Mouse (Mus musculus): Measurements from ENCODE around the gene Cers6. TPM values are rescaled to one million over a fixed set of nuclear protein-coding genes. Genes with fewer than 3 reads are reported as not detected.
A peak's percentile ranks its signal among the peaks of the same experiment; 100 is the strongest.

The Cers6 gene
- polyA plus RNA-seq, 1 experiment from 2014 or later, result 40.5 TPM

DNA sequence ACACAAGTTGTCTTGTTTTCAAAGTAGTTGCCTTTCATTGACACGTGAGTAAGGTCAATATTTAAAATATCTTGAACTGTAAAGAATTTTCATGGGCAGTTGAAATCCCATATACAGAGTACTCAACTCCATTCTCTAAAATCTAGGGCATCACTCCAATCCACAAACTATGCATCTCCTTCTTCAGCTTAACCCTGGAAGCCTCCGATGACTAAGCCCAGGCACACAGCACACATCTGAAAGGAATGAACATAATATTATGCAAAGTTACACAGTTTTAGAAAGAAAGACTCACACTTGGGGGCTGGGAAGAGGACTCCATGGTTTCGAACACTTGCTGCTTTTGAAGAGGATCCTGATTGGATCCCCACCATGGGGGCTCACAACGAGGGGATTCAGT, 260.4 kb downstream of the Cers6 start:
- H3K27me3 ChIP-seq (replicated peaks), result no peaks in the 10 kb centered on the region
- H3K9me3 ChIP-seq, result no peaks in the 10 kb centered on the region
- no peak overlapping the region for H3K4me3 ChIP-seq (replicated peaks)
- H3K27ac ChIP-seq, result no peak overlapping the region
- 87% methylated on average over 4 of the region's 4 CpGs for WGBS
- ATAC-seq, result no peak
- H3K36me3 ChIP-seq, result no peaks in the 10 kb centered on the region
- no peaks in the 10 kb centered on the region for H3K4me1 ChIP-seq (replicated peaks)
- no peak overlapping the region for H3K9ac ChIP-seq
- H3K4me2 ChIP-seq (replicated peaks), result no peak overlapping the region

DNA sequence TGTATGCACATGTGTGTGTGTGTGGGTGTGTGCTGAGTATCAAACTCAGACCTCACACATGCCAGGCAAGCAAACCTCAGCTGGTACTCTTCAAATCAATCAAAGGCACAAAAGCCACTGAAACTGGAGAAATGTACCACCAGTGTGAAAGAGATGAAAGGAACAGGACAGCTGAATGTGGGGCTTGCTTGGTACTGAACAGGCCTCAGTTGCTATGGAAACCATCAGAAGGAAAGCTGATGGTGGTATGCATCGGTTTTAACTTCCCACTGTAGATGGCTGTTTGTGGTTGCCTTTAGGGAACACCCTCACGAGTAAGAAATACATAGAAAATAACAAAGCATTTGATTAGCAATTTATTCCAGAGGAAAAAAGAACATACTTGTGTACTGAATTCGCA, 264.2 kb downstream of the Cers6 start:
- no peak overlapping the region for H3K9ac ChIP-seq
- 79% methylated on average over 3 of the region's 3 CpGs for WGBS
- H3K4me1 ChIP-seq (replicated peaks), result 0 out of 2 replicates have a peak, but pooled peaks cover 4% of the 10 kb centered on the region
- no peaks in the 10 kb centered on the region for H3K9me3 ChIP-seq
- no peak for ATAC-seq
- H3K27ac ChIP-seq, result no peak overlapping the region
- no peaks in the 10 kb centered on the region for H3K36me3 ChIP-seq
- H3K4me2 ChIP-seq (replicated peaks), result no peak overlapping the region
- no peak overlapping the region for H3K4me3 ChIP-seq (replicated peaks)
- H3K27me3 ChIP-seq (replicated peaks), result no peaks in the 10 kb centered on the region

DNA sequence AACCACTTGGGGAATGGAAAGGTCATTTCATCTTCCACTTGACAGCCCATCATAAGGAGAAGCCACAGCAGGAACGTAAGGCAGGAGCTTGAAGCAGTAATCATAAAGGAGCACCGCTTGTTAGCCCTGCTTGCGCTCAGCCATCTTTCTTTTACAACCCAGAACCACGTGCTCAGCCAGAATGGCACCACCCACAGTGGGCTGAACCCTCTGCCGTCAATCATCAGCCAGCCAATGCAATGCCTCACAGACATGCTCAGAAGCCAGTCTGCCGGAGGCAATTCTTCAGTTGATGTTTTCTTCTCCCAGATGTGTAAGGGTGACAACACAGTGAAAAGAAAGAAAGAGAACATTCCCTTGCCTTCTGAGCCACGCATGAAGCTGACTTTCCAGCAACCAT, 267.1 kb downstream of the Cers6 start:
- 0 out of 2 replicates have a peak, but pooled peaks cover 7% of the 10 kb centered on the region for H3K4me1 ChIP-seq (replicated peaks)
- 82% methylated on average over 7 of the region's 7 CpGs for WGBS
- H3K27me3 ChIP-seq (replicated peaks), result no peaks in the 10 kb centered on the region
- H3K36me3 ChIP-seq, result no peaks in the 10 kb centered on the region
- H3K27ac ChIP-seq, result no peak overlapping the region
- no peaks in the 10 kb centered on the region for H3K9me3 ChIP-seq
- no peak overlapping the region for H3K4me3 ChIP-seq (replicated peaks)
- no peak for ATAC-seq
- no peak overlapping the region for H3K4me2 ChIP-seq (replicated peaks)
- H3K9ac ChIP-seq, result no peak overlapping the region

DNA sequence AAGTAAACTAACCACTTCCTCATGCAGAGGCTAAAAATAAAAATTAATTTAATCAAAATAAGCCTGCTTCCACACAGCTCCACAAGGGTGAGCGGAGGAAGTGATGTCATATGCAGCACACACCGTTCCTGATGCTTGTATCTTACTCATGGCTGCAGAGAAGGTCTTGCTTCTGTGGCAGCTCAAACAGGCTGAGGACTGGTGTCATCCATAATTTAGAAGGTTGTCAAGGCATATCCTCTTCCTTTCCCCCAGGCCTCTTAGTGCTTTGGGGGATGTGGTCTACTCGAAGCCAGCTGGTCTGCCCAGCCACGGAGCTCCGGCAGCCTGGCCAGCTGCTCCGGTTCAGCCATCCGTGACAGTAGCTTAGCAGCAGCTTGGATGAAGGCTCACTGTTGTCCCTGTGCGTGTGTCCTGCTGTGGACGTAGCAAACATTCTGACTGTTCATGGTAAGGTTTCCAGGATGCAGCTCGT, 267.7 kb downstream of the Cers6 start:
- Histone ChIP-seq H3K4me2 (replicated peaks) (peak overlapping the region; percentile 17), H3K27ac (peak overlapping the region; percentile 49; the same call in 1 of the 2 replicates), H3K4me3 (replicated peaks) (no peak overlapping the region), H3K9ac (no peak overlapping the region), H3K27me3 (replicated peaks) (no peaks in the 10 kb centered on the region), H3K36me3 (no peaks in the 10 kb centered on the region), H3K9me3 (no peaks in the 10 kb centered on the region), H3K4me1 (replicated peaks) (0 out of 2 replicates have a peak, but pooled peaks cover 7% of the 10 kb centered on the region)
- WGBS, result 43% methylated on average over 10 of the region's 10 CpGs
- peak; percentile 69 for ATAC-seq

DNA sequence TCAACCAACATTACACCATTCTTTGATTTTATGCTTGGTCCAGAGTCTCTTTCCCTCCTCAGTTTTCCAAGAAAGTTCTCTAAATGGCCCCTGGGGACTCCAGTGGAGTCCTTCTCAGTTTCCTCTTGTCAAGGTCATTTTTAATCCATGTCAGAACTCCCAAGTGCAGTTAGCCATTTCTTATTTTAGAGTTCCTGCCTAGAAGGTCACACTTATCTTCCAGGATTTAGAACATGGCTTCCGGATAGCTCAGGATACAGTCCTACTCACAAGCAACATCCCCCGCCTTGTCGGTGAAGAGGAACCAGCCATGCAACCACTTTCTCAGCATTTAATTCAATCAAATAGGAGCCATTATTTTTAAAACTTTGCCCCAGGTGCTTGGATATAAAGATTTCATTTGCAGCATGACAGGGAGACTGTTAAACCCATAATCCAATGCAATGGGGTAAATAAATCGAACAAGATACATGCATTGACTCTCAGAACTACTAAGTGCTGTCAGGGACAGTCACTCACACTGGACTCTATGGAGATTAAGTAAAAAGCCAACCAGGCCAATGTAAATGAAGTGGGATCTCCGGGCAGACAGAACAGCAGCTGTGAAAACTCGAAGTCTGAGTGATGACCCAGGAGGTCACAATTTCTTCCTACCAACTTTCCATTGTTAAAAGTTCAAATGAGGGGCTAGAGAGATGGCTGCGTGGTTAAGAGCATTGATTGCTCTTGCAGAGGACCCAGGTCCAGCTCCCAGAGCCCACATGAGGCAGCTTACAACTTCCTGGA, 268.4 kb downstream of the Cers6 start:
- Histone ChIP-seq H3K36me3 (no peaks in the 10 kb centered on the region), H3K27ac (peak overlapping the region; percentile 49; the same call in 1 of the 2 replicates), H3K9me3 (no peaks in the 10 kb centered on the region), H3K27me3 (replicated peaks) (no peaks in the 10 kb centered on the region), H3K9ac (no peak overlapping the region), H3K4me1 (replicated peaks) (0 out of 2 replicates have a peak, but pooled peaks cover 7% of the 10 kb centered on the region), H3K4me3 (replicated peaks) (no peak overlapping the region), H3K4me2 (replicated peaks) (no peak overlapping the region)
- 60% methylated on average over 7 of the region's 7 CpGs for WGBS
- ATAC-seq, result no peak

DNA sequence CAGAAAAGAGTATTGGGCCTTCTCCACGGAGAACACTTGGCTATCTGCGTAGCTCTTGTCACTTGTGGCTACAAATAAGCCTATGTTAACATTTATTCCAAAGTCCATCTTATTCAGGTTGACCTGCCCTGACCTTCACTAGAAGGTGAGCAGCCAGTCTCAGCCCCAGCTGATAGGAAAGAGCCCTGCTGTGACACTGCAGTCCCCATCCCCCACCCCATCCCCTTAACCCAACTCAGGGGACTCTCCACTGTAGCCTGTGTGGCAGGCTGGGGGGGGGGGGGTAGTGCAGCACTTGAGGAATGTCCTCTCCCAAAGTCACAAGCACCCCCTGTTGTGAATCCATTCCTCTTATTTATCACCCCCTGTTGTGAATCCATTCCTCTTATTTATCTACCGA, 270.8 kb downstream of the Cers6 start:
- H3K36me3 ChIP-seq, result no peaks in the 10 kb centered on the region
- H3K4me3 ChIP-seq (replicated peaks), result no peak overlapping the region
- H3K4me1 ChIP-seq (replicated peaks), result peaks cover 19% of the 10 kb centered on the region
- no peak for ATAC-seq
- no peak overlapping the region for H3K4me2 ChIP-seq (replicated peaks)
- WGBS, result 65% methylated on average over 3 of the region's 3 CpGs
- H3K9me3 ChIP-seq, result no peaks in the 10 kb centered on the region
- H3K27ac ChIP-seq, result no peak overlapping the region
- H3K9ac ChIP-seq, result no peak overlapping the region
- no peaks in the 10 kb centered on the region for H3K27me3 ChIP-seq (replicated peaks)

DNA sequence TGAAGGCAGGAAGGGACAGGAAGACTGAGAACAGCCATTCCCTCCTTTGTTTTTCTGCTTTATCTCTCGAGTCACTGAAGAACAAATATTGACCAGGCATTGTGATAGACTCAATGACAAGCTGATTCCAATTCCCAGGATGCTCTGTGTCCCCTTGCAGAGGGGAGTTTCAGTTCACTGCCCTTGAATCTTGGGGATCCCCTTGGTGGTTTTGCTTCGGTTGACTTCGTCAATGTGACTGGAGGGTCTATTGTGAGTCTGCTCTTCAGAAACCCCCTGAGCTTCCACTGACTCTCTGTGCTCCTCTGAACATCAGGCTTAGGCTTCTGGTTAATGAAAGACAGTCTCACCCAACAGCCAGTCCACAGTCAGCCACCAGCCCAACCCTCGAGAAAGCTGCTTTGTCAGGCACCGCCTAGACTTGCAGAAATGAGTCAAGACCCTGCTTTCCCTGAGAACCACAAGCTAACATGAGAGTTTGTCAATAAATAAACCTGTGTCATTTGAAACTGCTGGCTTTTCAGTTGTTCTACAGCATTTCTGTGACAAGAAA, 271.3 kb downstream of the Cers6 start:
- no peak overlapping the region for H3K4me3 ChIP-seq (replicated peaks)
- H3K4me2 ChIP-seq (replicated peaks), result no peak overlapping the region; the same call in 1 of the 2 replicates
- H3K9me3 ChIP-seq, result no peaks in the 10 kb centered on the region
- no peak overlapping the region for H3K27ac ChIP-seq
- no peaks in the 10 kb centered on the region for H3K27me3 ChIP-seq (replicated peaks)
- no peak overlapping the region for H3K9ac ChIP-seq
- H3K36me3 ChIP-seq, result no peaks in the 10 kb centered on the region
- 44% methylated on average over 5 of the region's 5 CpGs for WGBS
- peaks cover 19% of the 10 kb centered on the region for H3K4me1 ChIP-seq (replicated peaks)
- ATAC-seq, result no peak

DNA sequence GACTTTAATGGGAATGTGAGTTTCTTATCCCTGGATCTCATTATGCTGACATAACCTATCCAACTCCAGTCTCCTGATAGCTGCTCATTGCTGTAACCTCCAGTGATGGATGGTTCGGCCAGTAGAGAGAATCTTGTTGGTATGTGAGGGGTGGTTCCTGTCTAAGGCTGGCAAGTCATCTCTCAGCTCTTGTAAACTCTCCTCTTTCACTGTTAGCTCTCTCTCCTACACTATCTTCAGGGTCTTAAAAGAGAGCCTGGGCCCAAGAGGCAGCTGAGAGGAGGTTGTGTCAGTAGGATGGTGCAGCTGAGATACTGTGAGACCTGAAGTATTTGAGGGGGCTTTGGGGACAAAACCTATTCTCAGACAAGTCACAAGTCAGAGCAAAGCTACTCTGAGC, 272.9 kb downstream of the Cers6 start:
- no peak overlapping the region for H3K9ac ChIP-seq
- H3K9me3 ChIP-seq, result no peaks in the 10 kb centered on the region
- H3K4me3 ChIP-seq (replicated peaks), result no peak overlapping the region
- H3K4me1 ChIP-seq (replicated peaks), result peaks cover 15% of the 10 kb centered on the region
- ATAC-seq, result peak; percentile 6; the same call in 1 of the 2 replicates
- peak overlapping the region; percentile 76; the same call in 1 of the 2 replicates for H3K27ac ChIP-seq
- no peak overlapping the region for H3K4me2 ChIP-seq (replicated peaks)
- no peaks in the 10 kb centered on the region for H3K27me3 ChIP-seq (replicated peaks)
- H3K36me3 ChIP-seq, result no peaks in the 10 kb centered on the region
- 50% methylated on average over 1 of the region's 1 CpGs for WGBS

DNA sequence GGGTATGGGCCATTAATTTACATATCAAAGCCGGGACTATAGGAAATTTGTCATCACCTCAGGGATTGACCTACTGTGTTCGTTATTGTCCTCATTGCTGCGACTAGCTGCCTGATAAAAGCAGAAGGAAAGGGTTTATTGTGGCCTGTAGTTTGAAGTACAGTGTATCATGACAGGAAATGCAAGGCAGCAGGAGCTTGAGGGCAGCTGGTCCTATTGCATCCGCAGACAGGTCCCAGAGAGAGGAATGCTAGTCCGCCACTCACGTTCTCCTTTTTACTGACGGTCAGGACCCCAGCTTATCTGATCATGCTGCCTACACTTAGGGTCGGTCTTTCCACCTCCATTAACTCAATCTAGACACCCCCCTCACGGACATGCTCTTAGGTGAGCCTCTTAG, 273.7 kb downstream of the Cers6 start:
- 64% methylated on average over 9 of the region's 9 CpGs for WGBS
- no peaks in the 10 kb centered on the region for H3K27me3 ChIP-seq (replicated peaks)
- peaks cover 15% of the 10 kb centered on the region for H3K4me1 ChIP-seq (replicated peaks)
- H3K27ac ChIP-seq, result peak overlapping the region; percentile 76
- no peaks in the 10 kb centered on the region for H3K36me3 ChIP-seq
- H3K9me3 ChIP-seq, result no peaks in the 10 kb centered on the region
- peak overlapping the region; percentile 50 for H3K4me2 ChIP-seq (replicated peaks)
- no peak overlapping the region for H3K4me3 ChIP-seq (replicated peaks)
- H3K9ac ChIP-seq, result no peak overlapping the region
- ATAC-seq, result peak; percentile 22

DNA sequence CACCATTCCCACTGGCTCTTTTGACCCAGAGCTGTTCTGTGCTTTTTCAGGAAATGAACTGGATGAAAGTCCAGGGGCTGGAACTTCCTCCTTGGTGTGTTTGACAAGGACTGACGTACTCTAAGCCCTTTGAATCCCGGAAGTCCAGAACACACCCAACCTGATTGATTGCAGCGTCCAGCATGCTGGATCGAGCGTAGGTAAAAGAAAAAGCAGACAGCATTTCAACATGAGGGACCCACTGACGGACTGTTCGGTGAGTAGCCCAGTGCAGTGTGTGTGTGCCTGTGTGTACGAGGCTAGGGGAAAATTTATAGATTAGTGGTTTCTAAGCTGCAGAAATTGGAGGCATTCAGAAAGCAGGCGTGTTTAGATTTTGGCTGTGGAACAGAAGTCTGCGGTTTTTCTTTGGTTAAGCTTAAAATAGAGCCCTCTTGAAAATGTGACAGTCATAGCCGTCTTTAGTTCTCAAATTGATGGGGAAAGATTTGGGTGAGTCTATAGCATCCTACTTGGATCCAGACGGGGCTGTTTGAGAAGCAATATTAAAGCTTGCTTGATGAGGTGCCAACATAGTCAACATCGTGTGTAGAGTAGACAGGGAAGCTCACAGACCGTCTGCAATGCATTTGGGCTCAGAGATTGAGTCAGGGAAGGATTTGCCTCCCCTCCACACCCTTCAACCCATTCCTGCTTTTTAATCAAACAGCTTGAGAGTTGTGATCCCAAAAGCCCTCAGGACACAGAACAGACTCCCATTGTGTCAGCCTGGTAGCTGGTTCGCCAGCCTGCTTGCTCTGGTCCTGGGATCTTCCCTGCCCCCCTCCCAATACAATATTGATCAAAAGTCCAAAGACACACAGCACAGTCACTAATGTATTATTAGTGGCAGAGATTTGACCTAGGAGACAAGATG, 274.7 kb downstream of the Cers6 start, which contains the start of gene Nostrin:
TSS of gene Nostrin (plus strand) at position 140 of the 916 bp plus-strand sequence.
- H3K9me3 ChIP-seq, result no peaks in the 10 kb centered on the region
- H3K27ac ChIP-seq, result peak within 1 kb of the TSS; percentile 76
- H3K4me3 ChIP-seq (replicated peaks), result peak within 1 kb of the TSS; percentile 34
- 12% methylated on average over 15 of the region's 15 CpGs for WGBS
- peak; percentile 90 for ATAC-seq
- no peaks in the 10 kb centered on the region for H3K36me3 ChIP-seq
- peak within 1 kb of the TSS; percentile 50 for H3K4me2 ChIP-seq (replicated peaks)
- H3K27me3 ChIP-seq (replicated peaks), result no peaks in the 10 kb centered on the region
- peak within 1 kb of the TSS; percentile 43 for H3K9ac ChIP-seq
- H3K4me1 ChIP-seq (replicated peaks), result peaks cover 15% of the 10 kb centered on the region

DNA sequence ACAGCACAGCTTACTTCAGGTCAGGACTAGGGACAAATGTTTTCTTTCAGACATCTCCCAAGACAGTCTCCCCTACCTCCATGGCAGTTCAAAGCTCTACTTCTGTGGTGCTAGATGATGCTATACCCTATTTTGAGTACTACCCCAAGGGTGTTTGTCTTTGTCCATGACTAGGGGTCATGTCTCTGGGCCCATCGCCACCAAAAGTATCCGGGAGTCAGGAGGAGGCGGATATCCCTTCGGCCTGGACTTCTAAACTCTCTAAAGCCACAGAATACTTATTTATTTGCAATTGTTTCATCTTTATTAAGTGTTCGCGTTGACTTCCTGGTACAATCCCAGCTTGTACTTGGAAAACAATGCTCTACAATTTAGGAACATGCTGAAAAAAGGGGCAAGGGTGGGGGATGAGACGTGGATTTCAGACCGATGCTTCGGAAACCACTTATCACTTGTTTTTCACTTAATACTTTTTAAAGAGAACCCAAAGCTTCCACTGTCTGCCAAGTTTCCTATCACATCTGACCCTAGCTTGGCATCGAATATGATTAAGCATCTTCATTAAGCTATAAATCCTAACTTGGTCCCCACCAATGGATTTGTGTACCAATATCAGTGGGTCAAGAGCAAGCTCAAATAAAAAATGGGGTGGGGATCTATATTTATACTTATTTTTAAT, 276.3 kb downstream of the Cers6 start:
- Histone ChIP-seq H3K4me3 (replicated peaks) (no peak overlapping the region), H3K4me2 (replicated peaks) (0 out of 2 replicates have a peak overlapping the region, but pooled peaks have one; percentile 50), H3K27ac (no peak overlapping the region), H3K9me3 (no peaks in the 10 kb centered on the region), H3K27me3 (replicated peaks) (no peaks in the 10 kb centered on the region), H3K9ac (no peak overlapping the region), H3K36me3 (no peaks in the 10 kb centered on the region), H3K4me1 (replicated peaks) (peaks cover 11% of the 10 kb centered on the region)
- ATAC-seq, result no peak
- WGBS, result 85% methylated on average over 10 of the region's 10 CpGs
